Mouse (Mus musculus): ENCODE data around the gene Tmed9. TPM values are rescaled to one million over a fixed set of nuclear protein-coding genes. Genes with fewer than 3 reads are reported as not detected.

Gene Tmed9
- polyA plus RNA-seq, 1 experiment from 2014 or later, result 66.2 TPM

- ATAC-seq (ENCODE audit: low read depth) (no peak), DNase-seq (ENCODE audit: low spot score) (no peak)
- Histone ChIP-seq H3K4me1 (ENCODE audit: control insufficient read depth, insufficient read depth, low read length) (peaks cover 6% of the 10 kb centered on the region; the same call in 1 of the 2 replicates), H3K9me3 (ENCODE audit: control insufficient read depth, low read length) (no peaks in the 10 kb centered on the region), H3K4me3 (ENCODE audit: low read depth, low read length) (no peak overlapping the region), H3K36me3 (ENCODE audit: control insufficient read depth, insufficient read depth, low read length) (peaks cover 39% of the 10 kb centered on the region), H3K9ac (ENCODE audit: low read depth, low read length) (no peak overlapping the region), H3K27ac (replicated peaks; ENCODE audit: low read depth, low read length) (no peak overlapping the region), H3K27me3 (replicated peaks; ENCODE audit: control insufficient read depth, insufficient read depth, low read length) (no peaks in the 10 kb centered on the region), H3K4me2 (ENCODE audit: low read depth, low read length) (no peak overlapping the region)
- 93% methylated on average over 12 of the region's 12 CpGs for WGBS
Measured at GRCm38 (mm10) chr13:55595375-55595774, 21.8 kb downstream of the Tmed9 start.

- no peak overlapping the region for H3K27ac ChIP-seq (replicated peaks; ENCODE audit: low read depth, low read length)
Measured at GRCm38 (mm10) chr13:55596802-55597201, 23.3 kb downstream of the Tmed9 start.

GRCm38 (mm10) chr13:55599566-55600540, 26.3 kb downstream of the Tmed9 start, which contains the start of gene B4galt7:
B4galt7 (plus strand) TSS chr13:55599896.
- 11% methylated on average over 37 of the region's 51 CpGs for WGBS
- ATAC-seq (ENCODE audit: low read depth) (peak; percentile 92), DNase-seq (ENCODE audit: low spot score) (peak; percentile 86)
- Histone ChIP-seq H3K4me3 (ENCODE audit: low read depth, low read length) (peak within 1 kb of the TSS; percentile 90), H3K9me3 (ENCODE audit: control insufficient read depth, low read length) (no peaks in the 10 kb centered on the region), H3K36me3 (ENCODE audit: control insufficient read depth, insufficient read depth, low read length) (peaks cover 41% of the 10 kb centered on the region), H3K27ac (replicated peaks; ENCODE audit: low read depth, low read length) (no peak within 1 kb of the TSS; the same call in 1 of the 2 replicates), H3K4me1 (ENCODE audit: control insufficient read depth, insufficient read depth, low read length) (peaks cover 6% of the 10 kb centered on the region), H3K4me2 (ENCODE audit: low read depth, low read length) (peak within 1 kb of the TSS; percentile 68), H3K9ac (ENCODE audit: low read depth, low read length) (peak within 1 kb of the TSS; percentile 85), H3K27me3 (replicated peaks; ENCODE audit: control insufficient read depth, insufficient read depth, low read length) (no peaks in the 10 kb centered on the region)

More at GRCm38 (mm10) chr13:55596802-55597201, 23.3 kb downstream of the Tmed9 start:
- Histone ChIP-seq H3K27me3 (replicated peaks; ENCODE audit: control insufficient read depth, insufficient read depth, low read length) (no peaks in the 10 kb centered on the region), H3K9ac (ENCODE audit: low read depth, low read length) (no peak overlapping the region), H3K4me2 (ENCODE audit: low read depth, low read length) (no peak overlapping the region), H3K36me3 (ENCODE audit: control insufficient read depth, insufficient read depth, low read length) (peaks cover 39% of the 10 kb centered on the region), H3K4me1 (ENCODE audit: control insufficient read depth, insufficient read depth, low read length) (peaks cover 12% of the 10 kb centered on the region), H3K9me3 (ENCODE audit: control insufficient read depth, low read length) (no peaks in the 10 kb centered on the region), H3K4me3 (ENCODE audit: low read depth, low read length) (no peak overlapping the region)
- DNase-seq (ENCODE audit: low spot score), result no peak
- ATAC-seq (ENCODE audit: low read depth), result no peak
- 96% methylated on average over 12 of the region's 12 CpGs for WGBS

DNA sequence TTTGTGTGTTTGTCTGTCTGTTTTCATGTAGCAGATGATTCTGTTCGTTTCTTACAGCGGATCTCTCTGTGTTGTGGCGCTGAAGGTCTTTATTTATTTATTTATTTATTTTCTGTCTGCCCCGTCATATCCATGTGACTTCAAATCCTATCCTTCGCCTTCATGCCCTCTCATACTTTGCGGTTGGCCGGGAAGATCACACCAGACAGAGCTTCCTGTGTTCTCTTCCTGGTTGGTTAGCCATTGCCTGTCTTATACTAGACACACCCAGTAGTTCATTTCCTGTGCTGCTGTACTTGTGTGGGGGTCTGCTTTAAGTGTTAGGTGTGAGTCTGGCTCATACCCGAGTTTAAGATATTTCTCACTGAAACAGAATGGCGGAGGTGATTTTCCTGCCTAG, 27.1 kb downstream of the Tmed9 start:
- Histone ChIP-seq H3K4me1 (ENCODE audit: control insufficient read depth, insufficient read depth, low read length) (peaks cover 6% of the 10 kb centered on the region), H3K4me3 (ENCODE audit: low read depth, low read length) (peak overlapping the region; percentile 90), H3K9me3 (ENCODE audit: control insufficient read depth, low read length) (no peaks in the 10 kb centered on the region), H3K27me3 (replicated peaks; ENCODE audit: control insufficient read depth, insufficient read depth, low read length) (no peaks in the 10 kb centered on the region), H3K27ac (replicated peaks; ENCODE audit: low read depth, low read length) (no peak overlapping the region), H3K9ac (ENCODE audit: low read depth, low read length) (peak overlapping the region; percentile 85), H3K4me2 (ENCODE audit: low read depth, low read length) (peak overlapping the region; percentile 68), H3K36me3 (ENCODE audit: control insufficient read depth, insufficient read depth, low read length) (peaks cover 39% of the 10 kb centered on the region)
- peak; percentile 16 for DNase-seq (ENCODE audit: low spot score)
- ATAC-seq (ENCODE audit: low read depth), result no peak
- 16% methylated on average over 9 of the region's 9 CpGs for WGBS

GRCm38 (mm10) chr13:55601611-55602010, 28.1 kb downstream of the Tmed9 start:
- DNase-seq (ENCODE audit: low spot score), result peak; percentile 68
- no peak overlapping the region for H3K27ac ChIP-seq (replicated peaks; ENCODE audit: low read depth, low read length)
- no peak overlapping the region for H3K9ac ChIP-seq (ENCODE audit: low read depth, low read length)
- WGBS, result 9% methylated on average over 3 of the region's 3 CpGs
- H3K36me3 ChIP-seq (ENCODE audit: control insufficient read depth, insufficient read depth, low read length), result peaks cover 36% of the 10 kb centered on the region
- ATAC-seq (ENCODE audit: low read depth), result no peak; the same call in 1 of the 2 replicates
- peaks cover 6% of the 10 kb centered on the region for H3K4me1 ChIP-seq (ENCODE audit: control insufficient read depth, insufficient read depth, low read length)
- H3K9me3 ChIP-seq (ENCODE audit: control insufficient read depth, low read length), result no peaks in the 10 kb centered on the region
- H3K4me2 ChIP-seq (ENCODE audit: low read depth, low read length), result no peak overlapping the region
- no peaks in the 10 kb centered on the region for H3K27me3 ChIP-seq (replicated peaks; ENCODE audit: control insufficient read depth, insufficient read depth, low read length)
- H3K4me3 ChIP-seq (ENCODE audit: low read depth, low read length), result no peak overlapping the region

- no peak overlapping the region for H3K9ac ChIP-seq (ENCODE audit: low read depth, low read length)
- H3K4me2 ChIP-seq (ENCODE audit: low read depth, low read length), result no peak overlapping the region
- ATAC-seq (ENCODE audit: low read depth), result no peak
- 91% methylated on average over 3 of the region's 3 CpGs for WGBS
- H3K27ac ChIP-seq (replicated peaks; ENCODE audit: low read depth, low read length), result no peak overlapping the region
- DNase-seq (ENCODE audit: low spot score), result no peak
- H3K4me1 ChIP-seq (ENCODE audit: control insufficient read depth, insufficient read depth, low read length), result peaks cover 6% of the 10 kb centered on the region
- H3K27me3 ChIP-seq (replicated peaks; ENCODE audit: control insufficient read depth, insufficient read depth, low read length), result no peaks in the 10 kb centered on the region
- peaks cover 48% of the 10 kb centered on the region for H3K36me3 ChIP-seq (ENCODE audit: control insufficient read depth, insufficient read depth, low read length)
- no peak overlapping the region for H3K4me3 ChIP-seq (ENCODE audit: low read depth, low read length)
- H3K9me3 ChIP-seq (ENCODE audit: control insufficient read depth, low read length), result no peaks in the 10 kb centered on the region
Measured at GRCm38 (mm10) chr13:55604606-55605005, 31.1 kb downstream of the Tmed9 start.

DNA sequence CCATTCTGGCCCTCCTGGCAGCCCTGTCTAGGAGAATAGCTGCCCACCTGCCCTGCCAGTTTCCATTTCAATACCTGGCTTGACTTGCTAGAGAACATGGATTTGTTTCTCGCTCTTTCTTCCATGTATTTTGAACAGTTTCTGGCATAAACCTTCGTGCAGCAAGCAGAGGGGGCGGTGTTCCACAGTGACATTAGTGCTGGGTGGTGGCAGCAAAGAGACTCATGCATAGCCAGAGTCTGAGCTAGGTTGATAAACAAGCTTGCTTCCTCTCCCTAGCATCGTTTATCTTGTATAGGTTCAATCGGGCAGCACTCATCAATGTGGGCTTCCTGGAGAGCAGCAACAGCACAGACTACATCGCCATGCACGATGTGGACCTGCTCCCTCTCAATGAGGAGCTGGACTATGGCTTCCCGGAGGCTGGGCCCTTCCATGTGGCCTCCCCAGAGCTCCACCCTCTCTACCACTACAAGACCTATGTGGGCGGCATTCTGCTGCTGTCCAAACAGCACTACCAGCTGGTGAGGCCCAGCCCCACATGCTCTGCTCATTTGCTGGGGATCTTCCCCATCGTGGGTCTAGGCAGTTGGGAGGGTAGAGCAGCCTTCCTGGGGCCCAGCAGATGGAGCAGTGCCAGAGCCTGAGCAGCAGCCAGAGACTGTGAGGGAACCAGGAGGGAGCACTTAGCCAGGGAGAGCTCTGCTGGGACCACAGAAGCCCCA, 33.5 kb downstream of the Tmed9 start:
- ATAC-seq (ENCODE audit: low read depth) (no peak), DNase-seq (ENCODE audit: low spot score) (no peak)
- H3K27me3 ChIP-seq (replicated peaks; ENCODE audit: control insufficient read depth, insufficient read depth, low read length), result no peaks in the 10 kb centered on the region
- no peaks in the 10 kb centered on the region for H3K9me3 ChIP-seq (ENCODE audit: control insufficient read depth, low read length)
- 82% methylated on average over 10 of the region's 10 CpGs for WGBS
- no peak overlapping the region for H3K4me2 ChIP-seq (ENCODE audit: low read depth, low read length)
- no peak overlapping the region for H3K4me3 ChIP-seq (ENCODE audit: low read depth, low read length)
- H3K4me1 ChIP-seq (ENCODE audit: control insufficient read depth, insufficient read depth, low read length), result no peaks in the 10 kb centered on the region
- H3K27ac ChIP-seq (replicated peaks; ENCODE audit: low read depth, low read length), result no peak overlapping the region
- H3K9ac ChIP-seq (ENCODE audit: low read depth, low read length), result no peak overlapping the region
- H3K36me3 ChIP-seq (ENCODE audit: control insufficient read depth, insufficient read depth, low read length), result peaks cover 60% of the 10 kb centered on the region

GRCm38 (mm10) chr13:55607624-55608006, 34.1 kb downstream of the Tmed9 start:
- H3K4me1 ChIP-seq (ENCODE audit: control insufficient read depth, insufficient read depth, low read length), result no peaks in the 10 kb centered on the region
- H3K9me3 ChIP-seq (ENCODE audit: control insufficient read depth, low read length), result no peaks in the 10 kb centered on the region
- no peak overlapping the region for H3K9ac ChIP-seq (ENCODE audit: low read depth, low read length)
- no peaks in the 10 kb centered on the region for H3K27me3 ChIP-seq (replicated peaks; ENCODE audit: control insufficient read depth, insufficient read depth, low read length)
- H3K36me3 ChIP-seq (ENCODE audit: control insufficient read depth, insufficient read depth, low read length), result peaks cover 60% of the 10 kb centered on the region
- ATAC-seq (ENCODE audit: low read depth), result no peak
- no peak overlapping the region for H3K4me2 ChIP-seq (ENCODE audit: low read depth, low read length)
- no peak overlapping the region for H3K27ac ChIP-seq (replicated peaks; ENCODE audit: low read depth, low read length)
- no peak for DNase-seq (ENCODE audit: low spot score)
- 83% methylated on average over 1 of the region's 2 CpGs for WGBS
- no peak overlapping the region for H3K4me3 ChIP-seq (ENCODE audit: low read depth, low read length)
